Mouse (Mus musculus) cerebellum, adult 11 months (tissue): ENCODE measurements at regions not wholly inside any gene's neighbourhood (a gene's known extent, or its start where the extent isn't known, plus 50 kb on each side); places are given as distances from the start of the nearest gene placed in this dataset.
"Not testable (repeated sequence)": the region's sequence is repeated elsewhere in the genome, so short reads cannot be mapped to it uniquely, and the experiment has no call there.

ENCODE experiments used
- DNase-seq: peaks from one replicate; pipeline ENCODE4 v3.0.0; 2022

DNA sequence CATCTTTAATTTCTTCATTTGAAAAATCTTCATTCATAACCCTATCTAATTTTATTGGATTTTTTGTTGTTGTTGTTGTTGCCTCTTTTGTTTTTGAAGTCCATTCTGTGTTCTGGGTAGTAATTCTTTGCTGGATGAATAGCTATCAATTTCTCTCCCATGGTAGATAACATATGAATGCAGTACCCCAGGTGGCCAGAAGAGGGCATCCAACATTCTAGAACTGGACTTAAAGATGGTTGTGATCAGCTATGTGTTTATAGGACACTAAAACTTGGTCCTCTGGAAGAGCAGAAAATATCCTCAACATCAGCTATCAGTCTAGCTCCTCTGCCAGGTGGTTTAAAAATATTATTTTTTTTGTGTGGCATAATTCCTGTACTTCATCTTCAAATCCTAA lies 73.0 kb downstream of the Prl2c3 start:
- DNase-seq = not testable (repeated sequence)

DNA sequence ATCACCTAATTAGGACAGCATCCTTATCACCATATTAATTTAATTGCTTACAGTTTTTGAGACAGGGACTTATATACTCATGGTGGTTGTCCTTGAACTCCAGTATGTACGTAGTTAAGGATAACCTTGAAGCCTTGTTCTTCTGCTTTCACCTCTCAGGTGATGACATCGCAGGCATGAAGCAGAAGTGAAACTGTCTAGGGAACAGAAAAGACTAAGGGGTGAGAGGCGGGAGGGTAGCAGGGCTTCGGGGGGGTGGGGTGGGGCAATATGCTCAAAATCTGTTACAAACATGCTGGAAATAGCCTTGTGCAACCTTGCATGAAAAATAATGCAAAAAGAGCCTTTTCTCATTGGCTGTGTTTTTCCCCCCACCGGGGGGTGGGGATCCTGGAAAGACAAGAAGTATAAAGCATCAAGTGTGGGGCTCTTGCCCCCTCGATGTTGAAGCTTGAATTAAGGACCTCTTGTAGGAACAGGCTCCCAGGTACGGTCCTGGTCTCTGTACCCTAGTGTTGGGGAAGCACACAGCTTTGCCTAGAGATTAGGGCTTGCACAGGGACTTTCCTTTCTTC lies 81.8 kb downstream of the Prl2c3 start:
- DNase-seq = not testable (repeated sequence)

DNA sequence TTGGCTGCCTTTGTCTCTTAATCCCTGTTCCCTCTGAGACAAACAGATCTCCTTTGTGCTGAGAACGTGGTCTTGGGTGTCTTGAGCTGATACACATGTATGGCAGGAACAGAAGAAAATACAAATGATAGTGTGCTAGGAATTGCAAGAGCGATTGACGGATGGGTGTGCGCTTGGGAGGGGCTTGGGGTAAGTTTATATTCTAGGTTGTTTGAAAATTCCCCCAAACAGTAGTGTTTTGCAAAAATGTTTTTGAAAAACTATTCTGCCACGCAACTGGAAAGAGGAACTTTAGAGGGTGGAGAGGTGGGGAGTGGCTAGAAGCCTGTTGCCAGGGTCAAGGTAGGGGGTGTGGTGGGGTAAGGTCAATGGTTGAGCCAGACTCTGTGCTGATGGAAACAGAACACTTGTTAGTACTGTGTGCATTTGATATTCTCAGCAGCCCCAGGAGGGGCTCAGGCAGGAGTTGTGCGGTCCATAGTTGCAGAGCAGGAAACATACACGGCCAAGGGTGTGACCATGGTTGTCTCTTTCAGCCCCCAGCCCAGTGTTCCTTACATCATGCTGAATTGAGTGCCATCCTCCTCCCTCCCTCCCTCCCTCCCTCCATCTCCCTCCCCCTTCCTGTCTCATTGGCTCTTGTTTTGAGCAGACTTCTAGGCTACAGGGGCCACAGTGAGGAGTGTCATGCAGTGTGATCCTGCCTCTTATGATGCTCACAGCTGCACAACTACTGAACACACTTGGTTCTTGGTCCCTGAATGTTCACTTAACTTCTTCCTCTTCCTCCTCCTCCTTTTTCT lies 88.2 kb downstream of the Prl2c3 start:
- DNase-seq = no peak

DNA sequence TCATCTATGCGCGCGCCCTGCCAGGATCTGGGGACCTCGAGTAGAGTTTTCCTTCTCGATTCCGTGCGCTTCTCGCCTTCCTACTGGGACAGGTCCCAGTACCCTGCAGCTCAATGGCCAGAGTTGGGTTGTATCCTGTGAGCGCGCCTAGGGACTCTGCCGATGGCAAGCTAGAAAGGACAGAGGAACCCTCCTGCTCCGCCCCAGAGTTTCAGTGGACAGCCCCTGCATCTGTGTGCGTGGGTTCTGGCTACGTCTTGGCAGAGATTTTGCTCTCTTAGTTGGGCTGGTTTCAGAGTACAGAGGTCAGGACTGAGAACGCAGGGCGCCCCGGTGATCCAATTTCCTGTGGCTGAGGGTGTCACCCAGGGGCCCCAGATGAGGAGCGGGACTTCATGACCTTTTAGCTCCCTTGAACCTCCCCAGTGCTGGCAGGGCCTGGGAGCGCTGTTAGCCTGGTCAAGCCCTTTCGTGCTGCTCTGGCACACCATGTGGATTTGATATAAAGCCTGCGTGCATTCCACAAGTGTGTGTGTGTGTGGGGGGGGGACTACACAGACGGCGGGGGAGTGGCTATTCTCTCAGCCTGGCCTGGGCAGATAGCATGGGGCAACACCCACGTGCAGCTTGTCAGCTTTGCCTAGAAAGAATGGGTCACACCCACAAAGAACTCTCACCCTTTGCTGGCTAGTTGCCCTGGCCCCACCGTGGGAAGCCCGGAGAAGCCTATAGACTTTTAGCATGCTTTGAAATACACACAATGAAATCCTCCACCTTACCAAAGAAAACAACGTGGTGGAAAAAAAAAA lies 96.9 kb downstream of the Prl2c3 start:
- not testable (repeated sequence) for DNase-seq

DNA sequence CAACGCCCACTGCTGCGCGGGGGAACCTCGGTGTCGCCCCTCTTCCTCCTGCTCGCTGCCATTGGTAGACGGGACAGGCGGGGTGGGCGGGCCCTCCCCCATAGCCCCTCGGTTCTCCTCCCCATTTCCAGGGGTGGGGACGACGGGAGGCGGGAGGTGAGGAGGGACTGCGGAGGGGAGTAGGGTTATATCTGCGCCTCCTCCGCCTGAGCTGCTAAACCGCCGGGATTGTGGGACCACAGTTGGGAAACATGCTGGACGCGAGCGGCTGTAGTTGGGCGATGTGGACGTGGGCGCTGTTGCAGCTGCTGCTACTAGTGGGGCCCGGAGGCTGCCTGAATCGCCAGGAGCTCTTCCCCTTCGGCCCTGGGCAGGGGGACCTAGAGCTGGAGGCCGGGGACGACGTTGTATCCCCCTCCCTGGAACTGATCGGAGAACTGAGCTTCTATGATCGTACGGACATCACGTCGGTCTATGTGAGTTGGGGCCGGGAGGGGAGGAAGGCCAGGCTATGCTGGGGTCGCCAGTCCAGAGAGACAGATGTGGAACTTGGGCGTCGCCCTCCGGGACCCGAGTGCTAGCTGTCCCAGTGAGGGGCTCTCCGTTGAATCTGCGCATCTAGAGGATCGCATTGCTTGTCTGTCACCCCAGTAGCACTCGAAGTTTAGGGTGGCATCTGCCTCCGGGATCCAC lies 97.6 kb downstream of the Prl2c3 start:
- DNase-seq = not testable (repeated sequence)

DNA sequence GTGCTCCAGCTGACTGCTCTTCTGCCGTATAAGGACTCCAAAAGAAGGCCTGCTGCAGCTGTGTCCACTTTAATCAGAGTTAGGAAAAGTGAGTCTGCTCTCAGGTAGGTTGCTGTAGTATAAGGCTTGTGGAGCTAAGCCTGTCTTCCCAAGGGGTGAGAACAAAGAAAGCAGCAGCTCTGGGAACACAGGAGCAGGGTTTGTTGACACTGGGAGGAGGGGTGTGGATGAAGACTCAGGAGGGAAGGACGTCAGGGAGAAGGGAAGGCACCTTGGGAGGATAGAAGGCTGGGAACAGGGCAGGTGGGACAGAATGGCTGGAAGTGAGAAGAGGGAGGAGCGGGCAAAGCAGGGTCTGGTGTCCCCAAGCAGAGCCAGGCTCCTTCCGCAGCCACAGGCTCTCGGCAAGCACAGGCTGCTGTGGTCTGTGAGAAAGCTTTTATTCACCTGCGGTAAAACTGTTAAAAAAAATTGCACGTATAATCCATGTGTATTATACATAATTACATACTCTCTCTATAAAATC lies 106.2 kb downstream of the Prl2c3 start:
- DNase-seq = not testable (repeated sequence)

DNA sequence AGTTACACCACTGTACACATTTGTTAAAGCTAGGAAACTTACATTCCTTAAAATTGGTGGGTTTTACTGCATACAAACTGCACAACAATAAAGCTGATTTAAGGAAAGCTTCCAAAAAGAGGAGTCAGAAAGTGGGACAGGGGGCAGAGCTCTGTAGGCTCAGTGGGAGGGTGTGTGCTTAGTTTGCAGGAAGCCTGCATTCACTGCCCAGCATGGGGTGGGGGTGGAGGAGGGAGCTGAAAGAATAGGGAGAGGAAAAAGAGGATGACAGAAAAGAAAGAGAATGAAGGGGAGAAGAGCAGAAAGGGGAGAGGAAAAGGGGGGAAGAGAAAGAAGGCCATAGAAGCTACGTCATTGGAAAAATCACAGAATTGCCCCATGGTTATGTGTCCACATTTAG lies 111.1 kb downstream of the Prl2c3 start:
- DNase-seq = not testable (repeated sequence)

DNA sequence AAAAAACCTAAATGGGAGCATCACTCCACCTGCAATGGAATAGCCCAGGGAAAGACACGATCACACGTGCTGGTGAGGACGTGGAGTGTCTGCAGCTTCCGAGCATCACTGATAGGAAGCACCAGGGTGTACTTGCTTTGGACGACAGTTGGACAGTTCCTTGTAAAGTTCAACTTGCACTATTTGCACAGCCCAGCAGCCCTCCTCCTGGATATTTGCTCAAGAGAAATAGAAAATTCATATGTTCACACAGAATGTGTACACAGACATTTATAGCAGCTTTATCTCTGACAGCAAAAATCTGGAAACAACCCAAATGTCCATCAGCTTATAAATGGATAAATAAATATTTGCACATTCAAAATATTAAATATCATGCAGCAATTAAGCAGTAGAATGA lies 111.7 kb downstream of the Prl2c3 start:
- DNase-seq = not testable (repeated sequence)

DNA sequence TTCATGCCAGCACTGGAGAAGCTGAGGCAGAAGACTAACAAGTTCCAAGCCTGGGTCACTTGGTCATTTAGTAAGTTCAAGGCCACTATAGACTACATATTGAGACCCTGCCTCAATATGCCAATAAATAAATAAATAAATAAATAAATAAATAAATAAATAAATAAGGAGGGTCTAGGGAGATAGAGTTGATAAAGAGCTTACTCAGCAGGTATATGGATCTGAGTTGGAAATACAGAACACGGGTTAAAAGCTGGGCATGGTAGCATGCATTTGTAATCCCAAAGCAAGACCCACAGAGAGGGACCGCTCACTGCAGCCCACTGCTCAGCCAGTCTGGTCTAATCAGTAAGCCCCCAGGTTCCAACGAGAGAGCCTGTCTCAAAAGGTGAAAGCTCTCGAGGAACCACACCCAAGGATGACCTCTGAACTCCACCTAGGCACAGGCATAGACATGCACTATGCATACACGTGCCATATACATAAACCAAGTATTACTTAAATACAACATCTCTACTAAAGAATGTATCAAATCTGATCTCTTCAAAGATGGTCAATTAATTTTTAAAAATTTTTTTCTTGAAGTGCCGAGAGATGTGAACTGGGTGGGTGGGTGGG lies 115.4 kb downstream of the Ero1lb start:
- DNase-seq = not testable (repeated sequence)

DNA sequence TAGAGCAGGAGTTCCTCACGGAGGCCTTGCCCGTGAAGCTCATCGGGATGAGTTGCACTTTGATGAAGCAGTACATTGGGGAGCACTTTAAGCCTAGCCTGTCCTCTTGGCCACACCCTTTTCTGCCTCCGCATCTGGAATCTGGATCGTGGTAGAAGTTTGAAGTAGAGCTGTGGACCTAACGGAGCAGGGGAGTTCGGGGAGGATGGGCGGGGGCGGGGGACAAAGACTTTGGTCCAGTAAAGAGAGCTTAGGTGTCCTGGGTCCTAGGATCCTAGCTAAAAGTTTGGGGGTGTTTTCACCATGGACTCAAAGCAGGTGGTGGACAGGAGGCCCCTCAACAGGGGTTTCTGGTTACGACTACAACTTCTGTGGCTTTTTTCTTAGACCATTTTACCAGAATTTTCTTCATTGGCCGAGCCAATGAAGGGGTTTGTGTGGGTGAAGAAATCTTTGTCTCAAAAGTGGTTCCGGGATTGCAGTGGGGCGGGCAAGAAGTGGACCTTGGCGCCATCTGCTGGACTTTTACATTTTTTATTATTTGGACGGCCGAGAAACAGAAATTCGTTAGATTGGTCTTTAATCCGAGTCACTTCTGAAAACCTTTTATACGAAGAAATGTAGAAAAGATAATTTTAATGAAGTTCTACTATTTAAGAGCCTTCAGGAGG lies 114.7 kb downstream of the Ero1lb start:
- DNase-seq = peak; percentile 22

DNA sequence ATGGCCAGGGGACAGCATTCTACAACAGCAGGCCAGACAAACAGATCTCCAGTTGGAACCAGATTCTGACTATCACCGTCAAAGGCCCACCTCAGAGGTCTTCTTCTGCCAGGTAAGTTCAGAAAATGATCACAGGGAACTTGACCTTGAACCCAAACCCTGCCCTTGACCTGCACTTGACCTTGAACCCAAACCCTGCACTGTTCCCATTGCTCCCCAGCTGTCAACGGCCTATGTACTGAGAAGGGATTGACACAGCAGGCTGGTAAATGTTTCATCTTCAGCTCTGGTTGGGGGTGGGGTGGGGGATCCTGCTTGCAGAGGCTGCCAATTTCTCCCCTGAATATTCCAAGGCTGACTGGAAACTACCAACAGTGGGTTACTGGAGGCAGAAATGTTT lies 111.7 kb downstream of the Ero1lb start:
- DNase-seq = no peak

DNA sequence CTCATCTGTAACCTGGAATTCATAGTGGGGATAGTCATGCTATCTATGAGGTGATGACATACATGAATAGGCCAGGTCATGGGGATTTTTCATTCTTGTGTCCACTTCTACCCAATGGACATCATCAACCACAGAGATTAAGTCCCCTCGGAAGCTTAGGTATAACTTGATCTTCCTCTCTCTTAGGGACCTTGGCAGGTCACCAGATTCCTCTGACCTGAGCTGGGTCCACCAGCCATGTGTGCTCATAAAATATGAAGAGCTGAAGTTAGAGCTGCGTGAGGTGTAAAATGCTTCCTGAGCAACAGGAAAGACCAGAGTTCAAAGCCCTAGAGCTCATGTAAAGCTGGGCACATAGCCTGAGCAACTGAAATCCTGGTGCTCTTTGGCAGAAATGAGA lies 105.3 kb downstream of the Ero1lb start:
- not testable (repeated sequence) for DNase-seq

DNA sequence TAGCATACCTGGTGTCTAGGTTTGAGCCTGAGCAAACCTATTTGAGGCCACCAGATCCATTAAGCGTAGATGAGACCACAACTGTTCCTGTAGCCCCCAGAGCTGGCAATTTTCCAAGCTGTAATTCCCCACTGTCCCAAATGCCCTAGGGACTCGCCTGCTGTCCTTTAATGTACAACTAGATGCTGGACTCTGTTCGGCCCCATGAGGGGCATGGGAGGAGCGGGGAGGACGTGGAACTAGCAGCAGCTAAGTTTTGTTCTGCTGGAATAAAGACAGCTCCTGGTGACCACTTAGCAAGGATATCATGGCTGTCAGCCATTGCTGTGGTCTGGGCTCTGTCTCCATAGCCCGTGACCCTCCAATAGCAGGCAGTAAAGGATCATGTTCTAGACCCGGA lies 103.1 kb downstream of the Ero1lb start:
- DNase-seq = not testable (repeated sequence)

DNA sequence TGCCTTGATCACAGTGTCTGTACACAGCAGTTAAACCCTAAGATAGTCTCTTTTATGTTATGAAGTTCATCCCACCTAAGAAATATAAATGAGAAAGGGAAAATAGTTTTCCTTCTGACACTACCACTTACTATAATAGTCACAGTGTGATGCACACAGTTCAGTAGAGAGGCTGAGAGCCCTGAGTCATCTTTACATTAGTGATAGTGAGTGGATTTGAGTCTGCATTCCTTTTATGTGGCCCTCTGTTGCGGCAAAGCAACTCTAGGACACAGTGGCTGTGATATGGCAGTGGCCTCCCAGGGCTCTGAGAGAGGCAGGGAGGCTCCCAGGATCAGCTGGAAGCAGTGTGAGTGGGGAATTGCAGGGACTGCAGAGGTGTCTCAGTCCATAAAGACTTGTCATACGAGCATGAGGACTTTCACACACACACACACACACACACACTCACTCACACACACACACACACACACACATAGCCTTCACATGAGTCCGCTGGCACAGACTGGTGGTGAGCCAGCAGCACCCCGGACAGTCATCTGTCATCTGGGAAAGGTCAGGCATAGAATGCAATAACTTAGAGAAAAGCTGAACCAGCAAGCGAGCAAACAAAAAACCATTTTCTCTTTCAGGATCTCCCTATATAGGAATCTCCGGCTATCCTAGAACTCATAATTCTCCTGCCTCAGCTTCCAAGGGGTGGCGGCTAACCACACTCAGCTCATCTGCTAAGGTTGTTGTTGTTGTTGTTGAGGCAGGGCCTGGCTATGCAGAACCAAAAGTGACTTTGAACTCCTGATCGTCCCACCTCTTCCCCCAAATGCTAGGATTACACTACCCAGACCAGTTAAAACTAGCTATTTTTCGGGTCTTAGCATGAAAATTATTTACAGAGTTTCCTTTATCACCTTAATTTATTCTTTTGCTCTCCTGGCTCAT lies 102.3 kb downstream of the Ero1lb start:
- not testable (repeated sequence) for DNase-seq

DNA sequence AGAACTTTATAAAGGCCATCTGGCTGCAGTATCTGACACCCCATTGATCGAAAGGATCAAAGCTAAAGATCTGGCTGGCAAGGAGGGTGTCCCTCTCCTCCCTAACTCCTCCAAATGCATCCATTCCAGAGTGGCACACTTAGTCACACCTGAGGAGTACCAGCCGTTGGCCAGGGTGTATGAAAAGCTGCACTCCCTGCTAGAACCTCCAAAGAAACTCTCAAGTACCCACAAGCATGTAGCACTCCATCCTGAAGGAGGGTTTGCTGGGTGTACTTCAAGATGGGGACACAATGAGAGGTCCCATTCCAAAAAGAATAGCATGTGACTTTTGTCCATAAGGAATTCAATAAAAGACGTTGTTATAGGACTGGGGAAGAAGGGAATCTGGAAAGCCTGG lies 100.4 kb downstream of the Ero1lb start:
- DNase-seq = not testable (repeated sequence)
